Mouse (Mus musculus): ENCODE results near the gene Skor1.

GRCm38 (mm10) chr9:63097204-63097603 lies 51.6 kb downstream of the Skor1 start:
- TF ChIP-seq FOSL1 (IDR thresholded peaks at IDR 0.05; ENCODE audit: insufficient read depth, low read length, poor library complexity, severe bottlenecking), result no peak
- no peak for TF ChIP-seq MAX (IDR thresholded peaks at IDR 0.05)
